Mouse (Mus musculus): ENCODE data around the gene Crcp.
"Not testable (repeated sequence)": the region's sequence is repeated elsewhere in the genome, so short reads cannot be mapped to it uniquely, and the experiment has no call there.

The Crcp gene

DNA sequence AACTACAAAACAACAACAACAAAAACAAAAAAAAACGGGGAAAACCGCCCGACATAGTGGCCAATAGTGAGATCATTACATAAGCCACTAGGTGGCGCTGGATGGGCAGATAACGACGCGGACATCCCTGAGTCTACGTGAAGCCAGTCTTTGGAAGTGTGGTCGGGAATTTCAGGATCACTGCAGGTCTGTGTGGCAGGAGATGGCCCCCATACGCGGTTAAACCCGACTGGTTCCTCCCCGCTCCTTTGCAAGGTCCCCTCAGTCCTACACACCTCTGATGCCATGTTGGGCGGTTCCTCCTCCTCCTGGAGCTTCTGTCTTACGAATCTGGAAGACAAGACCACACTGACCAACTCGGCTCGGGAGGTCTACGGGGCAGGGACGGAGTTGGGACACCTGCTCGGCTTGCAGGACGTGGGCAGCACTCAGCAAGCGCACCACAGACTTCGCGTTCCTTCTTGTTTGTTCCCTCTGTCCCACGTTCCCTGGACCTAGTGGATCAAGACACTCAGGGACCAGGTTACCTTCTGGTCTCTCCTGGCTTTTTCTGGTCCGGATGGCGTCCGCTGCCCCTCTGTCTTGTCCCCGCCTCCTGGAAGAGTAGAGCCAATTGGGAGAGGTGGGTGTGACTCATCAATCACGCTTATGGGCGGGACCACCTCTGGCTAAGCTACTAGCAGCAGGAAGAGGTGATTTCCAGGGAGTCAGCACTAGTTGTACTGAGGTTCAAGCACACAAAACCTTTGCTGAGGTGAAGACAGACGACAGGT, 5.1 kb upstream of the Crcp start:
- peak; percentile 65 for DNase-seq

DNA sequence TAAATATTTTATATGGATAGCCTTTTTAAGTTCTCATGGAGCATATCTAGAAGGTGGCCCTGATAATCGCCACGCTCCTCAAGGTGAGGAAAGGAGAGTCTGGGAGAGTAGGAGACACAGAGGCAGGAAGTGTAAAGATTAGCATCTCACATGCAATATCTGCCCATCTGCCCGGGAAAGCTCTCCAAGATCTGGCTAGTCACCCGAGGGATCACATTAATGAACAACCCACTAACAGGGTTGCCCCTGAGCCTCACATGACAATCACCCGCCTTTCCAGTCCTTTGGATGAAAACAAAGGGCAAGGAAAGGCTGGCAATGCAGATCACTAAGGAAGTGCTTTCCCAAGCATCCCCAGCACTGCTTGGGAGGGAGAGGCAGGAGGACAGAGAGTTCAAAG, 2.0 kb upstream of the Crcp start:
- DNase-seq: no peak

DNA sequence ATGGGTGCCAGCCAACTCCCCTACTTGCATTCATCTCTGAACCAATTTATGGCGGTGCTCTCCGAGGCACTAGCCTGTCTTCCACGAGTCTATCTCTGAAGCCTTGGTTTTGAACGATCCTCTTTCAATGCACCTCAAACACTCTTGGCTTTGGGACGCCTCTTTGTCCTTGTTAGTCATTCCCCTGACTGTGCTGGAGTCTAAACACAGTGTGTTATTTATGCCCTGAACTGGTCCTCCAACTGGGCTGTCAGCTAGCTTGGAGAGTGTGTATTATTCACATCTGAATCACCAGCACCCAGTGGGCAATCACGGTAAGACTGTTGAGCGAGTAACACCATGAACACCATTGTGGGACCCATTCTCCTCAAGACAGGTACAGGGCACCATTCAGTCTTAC, 1.4 kb upstream of the Crcp start:
- DNase-seq: no peak

DNA sequence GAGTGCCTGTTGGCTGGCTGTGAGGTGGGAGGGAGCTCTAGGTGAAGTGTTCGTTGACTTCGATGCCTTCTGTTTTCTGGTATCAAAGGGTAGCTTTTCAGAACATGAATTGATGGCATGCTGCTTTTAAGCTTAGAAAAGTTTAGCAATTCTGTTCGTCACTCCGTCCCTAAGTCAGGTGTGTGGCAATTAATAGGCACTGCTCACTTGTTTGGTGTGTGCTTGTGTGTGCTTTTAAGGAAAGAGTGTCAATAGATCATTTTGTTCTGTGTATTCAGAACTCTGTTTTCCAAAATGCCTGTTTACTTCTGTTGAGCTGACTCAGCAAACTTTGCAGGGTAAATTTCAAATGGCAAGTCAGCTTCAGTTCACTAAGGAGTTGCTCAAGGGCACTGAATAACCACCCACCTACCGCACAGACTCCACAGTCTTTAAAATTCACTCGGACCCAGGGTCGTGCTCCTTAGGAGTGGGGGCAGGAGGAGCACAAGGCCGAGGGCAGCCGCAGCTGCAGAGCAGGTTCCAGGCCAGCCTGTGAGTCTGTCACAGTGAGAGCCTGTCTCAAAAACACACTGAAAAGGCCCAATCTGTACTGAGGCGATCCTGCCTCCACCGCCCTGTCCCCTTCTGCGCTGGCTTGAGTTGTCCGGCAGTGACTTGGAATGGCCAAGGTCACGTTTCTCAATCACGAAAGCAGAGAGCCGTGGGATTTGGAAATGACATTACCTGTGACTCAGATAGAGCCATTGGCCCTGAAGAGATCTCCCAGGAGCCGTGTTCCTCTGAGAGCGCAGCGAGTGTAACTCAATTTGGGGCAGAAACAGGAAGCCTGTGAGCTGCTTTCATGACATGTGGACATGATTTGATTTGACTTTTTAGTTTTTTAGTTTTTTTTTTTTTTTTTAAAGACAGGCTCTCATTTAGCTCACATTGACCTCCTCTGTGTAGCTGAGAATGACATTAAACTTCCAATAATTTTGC, 2.6 kb downstream of the Crcp start:
- DNase-seq: no peak

DNA sequence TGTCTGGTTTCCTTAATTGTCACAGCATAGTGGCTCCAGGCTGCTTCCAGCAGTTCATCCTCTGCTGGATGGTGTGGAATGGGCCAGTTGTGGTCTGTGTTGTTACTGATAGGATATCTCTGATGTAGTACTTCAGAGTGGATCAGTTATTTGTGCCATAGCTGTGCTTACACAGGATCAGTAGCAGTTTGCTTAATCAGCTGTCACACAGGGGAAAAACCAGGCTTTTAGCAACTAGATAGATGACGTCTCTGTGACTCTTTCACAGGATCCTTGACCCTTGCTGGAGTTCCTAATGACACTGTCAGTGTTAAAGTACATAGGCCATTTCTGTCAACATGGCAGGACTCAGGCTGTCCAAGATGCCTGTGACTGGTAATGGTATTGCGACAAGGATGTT, 4.8 kb downstream of the Crcp start:
- DNase-seq: no peak

DNA sequence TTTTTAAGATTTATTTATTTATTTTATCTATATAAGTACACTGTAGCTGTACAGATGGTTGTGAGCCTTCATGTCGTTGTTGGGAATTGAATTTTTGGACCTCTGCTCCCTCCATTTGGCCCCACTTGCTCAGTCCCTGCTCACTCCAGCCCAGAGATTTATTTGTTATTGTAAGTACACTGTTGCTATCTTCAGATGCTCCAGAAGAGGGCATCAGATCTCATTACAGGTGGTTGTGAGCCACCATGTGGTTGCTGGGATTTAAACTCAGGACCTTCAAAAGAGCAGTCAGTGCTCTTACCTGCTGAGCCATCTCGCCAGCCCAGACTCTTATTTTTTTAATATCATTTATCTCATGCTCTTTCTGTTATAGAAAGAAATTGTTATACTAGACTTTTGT, 7.2 kb downstream of the Crcp start:
- not testable (repeated sequence) for DNase-seq

GRCm38 (mm10) chr5:130037752-130038455, 8.8 kb downstream of the Crcp start:
- peak; percentile 47 for DNase-seq

GRCm38 (mm10) chr5:130040797-130041196, 11.7 kb downstream of the Crcp start:
- DNase-seq: no peak

GRCm38 (mm10) chr5:130041262-130041661, 12.2 kb downstream of the Crcp start:
- DNase-seq: no peak

DNA sequence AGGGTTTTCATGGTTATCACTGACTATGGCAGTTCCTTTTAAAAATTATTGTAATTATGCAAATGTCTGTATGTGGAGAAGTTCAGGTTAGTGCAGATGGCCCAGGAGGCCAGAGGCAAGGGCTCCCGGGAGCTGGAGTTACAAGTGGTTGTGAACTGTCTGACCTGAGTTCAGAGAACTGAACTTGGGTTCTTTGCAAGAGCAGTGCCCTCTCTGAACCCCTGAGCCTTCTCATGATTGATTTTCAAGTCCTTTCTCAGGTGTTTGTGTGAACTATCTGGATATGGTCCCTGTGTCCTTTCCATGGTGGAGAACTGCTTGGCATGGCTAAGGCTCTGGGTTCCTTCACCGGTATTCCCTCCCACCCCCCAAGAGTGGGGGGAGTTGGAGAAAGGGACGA, 14.7 kb downstream of the Crcp start:
- DNase-seq: no peak

DNA sequence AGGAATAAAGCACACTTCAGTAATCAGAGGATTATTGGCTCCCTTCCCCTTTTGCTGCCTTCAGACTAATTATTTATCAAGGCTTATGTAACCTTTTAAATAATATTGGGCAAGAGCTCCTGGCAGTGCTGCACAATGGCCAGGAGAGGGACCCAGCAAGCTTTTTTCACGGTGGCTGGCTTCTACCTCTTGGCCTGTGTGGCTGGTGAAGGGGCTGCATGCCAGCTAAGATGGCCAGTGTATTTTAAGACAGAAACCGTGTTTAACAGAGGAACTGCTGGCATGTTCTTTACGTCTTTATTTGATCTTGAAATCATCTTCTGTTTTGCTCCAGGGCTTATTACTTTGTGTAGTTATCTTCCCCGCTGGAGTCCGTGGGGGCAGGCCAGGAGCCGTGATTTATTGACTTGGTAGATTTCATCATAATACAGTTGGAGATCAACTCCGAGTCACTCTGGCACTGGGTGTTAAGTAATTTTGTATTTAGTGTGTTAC, 15.2 kb downstream of the Crcp start:
- DNase-seq: no peak

- no peak for DNase-seq
Measured at GRCm38 (mm10) chr5:130046100-130046499, 17.0 kb downstream of the Crcp start.

DNA sequence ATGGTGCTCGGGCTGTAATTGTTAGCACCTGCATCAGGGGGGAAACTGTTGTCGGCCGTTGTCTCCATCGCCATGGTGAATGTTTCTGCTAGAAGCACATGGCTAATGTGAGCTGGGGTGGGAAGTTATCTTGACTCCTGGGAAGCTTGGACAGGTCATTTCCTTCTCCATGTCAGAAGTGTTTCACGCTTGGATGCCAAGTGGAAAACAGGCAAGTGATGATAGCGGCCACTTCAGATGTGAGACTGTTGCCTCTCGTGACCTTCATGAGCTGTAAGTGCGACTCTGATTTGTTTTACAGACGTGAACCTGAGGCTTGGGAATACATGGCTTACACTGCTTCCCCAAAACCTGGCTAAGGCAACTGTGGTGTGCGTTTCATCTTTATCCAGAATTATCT, 17.5 kb downstream of the Crcp start:
- DNase-seq: no peak

GRCm38 (mm10) chr5:130047013-130047412, 17.9 kb downstream of the Crcp start:
- DNase-seq: no peak

- no peak for DNase-seq
Measured at GRCm38 (mm10) chr5:130048786-130049520, 19.9 kb downstream of the Crcp start.

- DNase-seq: no peak
Measured at GRCm38 (mm10) chr5:130050416-130050815, 21.3 kb downstream of the Crcp start.

- DNase-seq: no peak
Measured at GRCm38 (mm10) chr5:130051073-130051860, 22.2 kb downstream of the Crcp start.

GRCm38 (mm10) chr5:130052510-130052909, 23.4 kb downstream of the Crcp start:
- no peak for DNase-seq

- DNase-seq: no peak
Measured at GRCm38 (mm10) chr5:130052955-130053354, 23.9 kb downstream of the Crcp start.

DNA sequence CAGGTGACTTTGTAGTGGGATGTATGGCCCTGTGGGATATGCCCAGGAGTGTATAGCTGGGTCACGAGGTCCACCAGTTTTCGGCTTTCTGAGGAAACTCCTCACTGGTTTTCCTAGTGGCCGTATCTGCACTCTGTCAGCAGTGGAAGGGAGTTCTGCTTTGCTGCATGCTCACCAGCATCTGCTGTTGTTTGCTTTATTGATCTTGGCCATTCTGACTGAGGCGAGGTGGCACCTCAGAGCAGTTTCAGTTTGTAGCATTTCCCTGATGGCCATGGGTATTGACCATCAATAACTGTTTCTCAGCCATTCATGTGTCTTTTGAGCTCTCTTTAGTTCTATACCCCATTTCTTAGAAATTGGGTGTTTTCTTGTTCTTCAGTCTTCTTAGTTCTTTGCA, 26.6 kb downstream of the Crcp start:
- no peak for DNase-seq

DNA sequence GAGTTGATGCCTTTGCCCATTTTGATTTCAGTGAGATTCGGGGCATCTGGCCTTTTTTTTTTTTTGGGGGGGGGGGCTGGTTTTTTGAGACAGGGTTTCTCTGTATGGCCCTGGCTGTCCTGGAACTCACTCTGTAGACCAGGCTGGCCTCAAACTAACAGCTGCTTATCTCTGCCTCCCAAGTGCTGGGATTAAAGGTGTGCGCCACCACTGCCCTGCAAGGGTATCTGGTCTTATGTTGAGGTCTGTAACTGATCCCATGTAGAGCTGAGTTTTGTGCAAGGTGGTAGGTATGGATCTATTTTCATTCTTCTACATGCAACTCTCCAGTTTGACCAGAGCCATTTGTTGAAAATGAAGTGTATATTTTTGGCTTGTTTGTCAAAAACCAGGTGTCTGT, 27.2 kb downstream of the Crcp start:
- DNase-seq: no peak

Data from right cerebral cortex, postnatal 4 days (tissue).